Mouse (Mus musculus) cerebellum, adult 11 months (tissue): ENCODE measurements around the gene Vps26a.

Experiments used
- DNase-seq: peaks from one replicate; pipeline ENCODE4 v3.0.0; 2022

Vps26a gene

GRCm38 (mm10) chr10:62486618-62487415, at the start of gene Vps26a:
TSS of gene Vps26a (minus strand) at chr10:62486805.
- DNase-seq, result peak; percentile 98

- no peak for DNase-seq
These were observed 47.9 kb upstream of the Vps26a start for GRCm38 (mm10) chr10:62534509-62534908.

GRCm38 (mm10) chr10:62532832-62533231, 46.2 kb upstream of the Vps26a start:
- DNase-seq, result no peak

- no peak for DNase-seq
These were observed 43.6 kb upstream of the Vps26a start for GRCm38 (mm10) chr10:62530183-62530582.

GRCm38 (mm10) chr10:62527351-62527750, 40.7 kb upstream of the Vps26a start, which contains the start of gene Srgn:
TSS of gene Srgn (minus strand) at chr10:62527451.
- DNase-seq, result no peak

- DNase-seq, result no peak
These were observed 35.8 kb upstream of the Vps26a start for GRCm38 (mm10) chr10:62522346-62522950.

GRCm38 (mm10) chr10:62521763-62522162, 35.2 kb upstream of the Vps26a start:
- no peak for DNase-seq

- no peak for DNase-seq
These were observed 34.3 kb upstream of the Vps26a start for GRCm38 (mm10) chr10:62520911-62521310.

GRCm38 (mm10) chr10:62517511-62517910, 30.9 kb upstream of the Vps26a start:
- no peak for DNase-seq

GRCm38 (mm10) chr10:62512855-62513254, 26.2 kb upstream of the Vps26a start:
- no peak for DNase-seq

GRCm38 (mm10) chr10:62511528-62511927, 24.9 kb upstream of the Vps26a start:
- no peak for DNase-seq

GRCm38 (mm10) chr10:62509032-62509656, 22.5 kb upstream of the Vps26a start:
- DNase-seq, result no peak

- DNase-seq, result no peak
These were observed 21.9 kb upstream of the Vps26a start for GRCm38 (mm10) chr10:62508459-62508858.

- no peak for DNase-seq
These were observed 21.1 kb upstream of the Vps26a start for GRCm38 (mm10) chr10:62507591-62508308.

GRCm38 (mm10) chr10:62507071-62507470, 20.5 kb upstream of the Vps26a start:
- DNase-seq, result no peak

- DNase-seq, result no peak
These were observed 19.5 kb upstream of the Vps26a start for GRCm38 (mm10) chr10:62506019-62506556.

GRCm38 (mm10) chr10:62505224-62505983, 18.8 kb upstream of the Vps26a start:
- DNase-seq, result no peak

GRCm38 (mm10) chr10:62503836-62504628, 17.4 kb upstream of the Vps26a start:
- DNase-seq, result no peak

GRCm38 (mm10) chr10:62503353-62503752, 16.7 kb upstream of the Vps26a start:
- no peak for DNase-seq

GRCm38 (mm10) chr10:62501951-62502350, 15.3 kb upstream of the Vps26a start:
- no peak for DNase-seq

- no peak for DNase-seq
These were observed 14.5 kb upstream of the Vps26a start for GRCm38 (mm10) chr10:62500916-62501615.
